Mouse (Mus musculus): ENCODE data around the gene Pnpla8.
A peak's percentile ranks its signal among the peaks of the same experiment; 100 is the strongest.
"Not testable (repeated sequence)": the region's sequence is repeated elsewhere in the genome, so short reads cannot be mapped to it uniquely, and the experiment has no call there.

Gene Pnpla8

GRCm38 (mm10) chr12:44221070-44221469 is at the start of gene Pnpla8:
TSS of gene Pnpla8 (plus strand) at chr12:44221370.
- DNase-seq (ENCODE audit: low spot score in 2 of 2) = not testable (repeated sequence)

GRCm38 (mm10) chr12:44176331-44177037 is 44.7 kb upstream of the Pnpla8 start:
- DNase-seq (ENCODE audit: low spot score in 2 of 2) = no peak

DNA sequence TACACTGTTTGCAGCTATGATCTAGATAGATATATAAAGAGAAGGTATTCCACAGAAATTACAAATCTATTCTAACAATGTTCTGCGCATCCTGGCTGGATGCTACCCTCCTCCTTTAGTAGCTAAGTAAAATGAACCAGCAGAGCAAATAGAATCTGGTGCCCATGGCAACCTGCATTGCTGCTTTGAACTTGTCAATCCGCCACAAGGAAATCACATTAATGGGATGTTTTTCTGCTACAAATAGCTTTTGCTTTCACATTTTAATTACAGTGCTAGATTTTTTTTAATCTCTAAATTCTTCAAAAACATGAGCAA is 44.2 kb upstream of the Pnpla8 start:
- no peak for DNase-seq (ENCODE audit: low spot score in 2 of 2)

DNA sequence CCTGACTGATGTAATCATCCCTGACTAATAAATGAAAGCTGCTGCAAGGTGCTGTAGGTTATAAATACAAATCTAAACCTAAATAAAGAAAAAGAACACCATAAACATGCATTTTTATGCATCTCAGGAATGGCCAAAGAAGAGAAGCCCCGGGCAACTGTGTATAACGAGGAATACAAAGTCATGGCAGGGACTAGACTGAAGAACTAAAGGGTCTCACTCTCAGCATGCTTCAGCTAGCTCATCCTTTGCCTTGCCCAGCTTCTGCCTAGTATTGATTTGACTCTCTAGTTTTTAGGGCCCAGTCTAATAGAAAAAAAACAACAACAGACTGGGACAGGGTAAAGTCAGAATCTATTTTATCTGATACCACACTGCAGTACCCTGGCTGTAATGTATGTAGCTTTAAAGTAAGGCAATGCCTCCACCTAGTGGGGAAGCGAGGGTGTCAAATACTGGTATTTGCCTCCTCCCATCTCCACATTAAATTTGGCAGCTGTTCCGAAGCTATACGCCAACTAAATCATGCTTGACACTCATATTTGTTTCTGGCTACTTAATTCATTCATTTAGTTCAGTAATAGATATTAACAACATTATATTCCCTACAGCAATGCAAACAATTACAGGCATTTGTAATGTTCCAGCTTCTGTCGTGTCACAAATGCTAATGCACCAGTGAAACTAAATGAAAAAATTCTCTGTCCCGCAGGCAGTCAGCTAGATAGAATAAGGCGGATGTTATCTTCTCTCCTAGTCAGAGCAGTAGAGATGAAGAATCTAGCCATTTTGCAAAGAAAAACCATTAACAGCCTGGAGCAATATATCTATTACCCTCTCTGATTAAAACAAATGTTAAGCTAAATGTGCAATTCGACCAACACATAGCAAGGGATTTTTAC is 39.8 kb upstream of the Pnpla8 start:
- peak in 1 of 2 experiments; percentile 3 for DNase-seq (ENCODE audit: low spot score in 2 of 2)

DNA sequence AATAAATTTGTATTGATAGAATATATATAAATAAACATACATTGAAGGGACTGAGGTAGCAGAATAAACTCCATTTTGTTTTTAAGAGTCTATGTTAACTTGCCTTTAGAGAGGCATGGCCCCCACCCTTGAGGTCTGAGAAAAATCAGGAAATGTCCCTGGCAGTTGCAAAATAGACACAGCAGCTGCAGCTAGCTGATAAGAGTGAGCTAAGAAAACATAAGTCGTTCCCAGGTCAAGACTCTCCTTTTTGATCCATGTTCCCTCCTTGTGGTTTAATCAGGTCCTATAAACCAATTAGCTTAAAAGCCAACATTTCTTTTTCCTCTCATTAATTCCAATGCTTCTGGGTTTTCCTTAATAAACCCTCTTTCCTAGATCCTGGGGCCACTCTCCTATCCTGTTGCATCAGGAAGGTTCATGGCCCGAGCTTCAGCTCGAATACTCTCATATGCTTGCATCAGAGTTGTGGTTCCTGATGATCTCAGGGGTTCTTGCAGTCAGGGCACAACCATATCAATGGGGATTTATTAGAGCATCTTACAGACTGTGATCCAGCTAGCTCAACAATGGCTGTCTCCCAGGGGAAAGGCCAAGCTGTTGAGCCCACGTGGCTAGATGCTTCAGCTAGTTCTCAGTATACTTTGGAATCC is 23.2 kb upstream of the Pnpla8 start:
- DNase-seq (ENCODE audit: low spot score in 2 of 2) = no peak

GRCm38 (mm10) chr12:44209141-44209823 is 11.9 kb upstream of the Pnpla8 start:
- no peak for DNase-seq (ENCODE audit: low spot score in 2 of 2)

DNA sequence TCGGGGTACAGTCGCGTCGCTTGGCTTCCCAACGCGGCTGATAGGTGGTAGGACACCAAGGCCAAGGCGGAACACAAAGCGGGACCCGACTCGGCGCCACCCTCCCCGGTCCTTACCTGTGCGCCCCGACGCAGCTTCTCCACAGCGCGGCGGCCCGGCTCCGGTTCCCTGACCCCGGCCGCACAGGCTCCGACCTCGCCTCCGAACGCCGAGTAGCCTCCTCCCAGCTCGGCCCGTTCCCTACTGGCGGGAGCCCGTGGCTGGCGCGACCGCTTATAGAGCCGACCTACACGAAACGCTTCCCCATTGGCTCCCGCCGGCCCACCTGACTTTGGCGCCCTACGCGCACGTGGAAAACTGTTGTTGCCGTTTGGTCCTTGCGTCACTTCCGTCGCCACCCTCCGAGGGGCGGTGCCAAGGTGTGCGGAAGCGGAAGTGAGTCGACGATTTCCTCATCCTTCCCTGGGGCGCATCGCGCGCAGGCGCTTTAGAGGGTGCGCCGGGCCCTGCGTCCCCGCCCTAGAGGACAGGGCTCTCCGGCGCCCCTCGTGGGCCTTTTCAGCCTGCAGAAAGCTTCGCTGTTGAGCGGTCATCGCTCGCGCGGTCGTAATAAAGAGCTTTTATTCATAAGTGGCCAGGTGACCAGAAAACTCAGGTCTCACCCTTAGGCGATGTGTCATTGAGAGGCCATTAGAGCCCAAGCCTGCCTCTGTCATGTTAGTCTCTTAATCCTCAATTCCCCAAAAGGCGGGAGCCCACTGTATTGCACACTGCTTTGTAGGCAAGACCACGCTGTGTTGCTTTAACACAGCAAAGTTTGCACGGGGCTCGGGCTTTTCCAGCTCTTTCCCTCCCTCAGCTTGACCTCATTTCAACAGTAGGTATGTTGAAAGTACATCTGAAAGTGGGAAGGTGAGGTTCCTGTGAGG is 11.1 kb upstream of the Pnpla8 start, which contains the start of gene Dnajb9:
TSS of gene Dnajb9 (minus strand) at position 503 of the 929 bp plus-strand sequence.
- peak; percentile 100 for DNase-seq (ENCODE audit: low spot score in 2 of 2)

- DNase-seq (ENCODE audit: low spot score in 2 of 2) = peak in 1 of 2 experiments; percentile 12
Observed at GRCm38 (mm10) chr12:44211555-44211954, 9.6 kb upstream of the Pnpla8 start.

- no peak for DNase-seq (ENCODE audit: low spot score in 2 of 2)
Observed at GRCm38 (mm10) chr12:44221651-44222356, 634 bp downstream of the Pnpla8 start.

DNA sequence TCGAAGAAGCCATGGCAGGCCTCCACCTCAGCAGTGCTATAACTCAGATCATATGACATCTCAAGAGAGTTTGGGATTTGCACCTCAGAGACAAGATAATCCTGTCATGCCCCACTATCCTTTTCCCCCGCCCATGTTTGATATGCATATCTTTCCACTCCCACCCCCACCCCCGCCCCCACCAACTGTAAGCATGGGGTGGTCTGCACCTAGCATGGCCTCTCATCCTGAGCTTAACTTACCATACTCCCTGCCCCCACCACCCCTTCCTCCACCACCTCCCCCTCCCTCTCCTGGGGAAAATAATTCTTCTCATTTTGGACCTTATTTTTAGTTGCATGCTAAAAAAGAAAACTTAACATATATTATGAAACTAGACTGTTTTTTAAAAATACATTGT is 1.9 kb downstream of the Pnpla8 start:
- DNase-seq (ENCODE audit: low spot score in 2 of 2) = no peak

- no peak for DNase-seq (ENCODE audit: low spot score in 2 of 2)
Observed at GRCm38 (mm10) chr12:44224650-44225049, 3.5 kb downstream of the Pnpla8 start.

- DNase-seq (ENCODE audit: low spot score in 2 of 2) = peak in 1 of 2 experiments; percentile 64
Observed at GRCm38 (mm10) chr12:44241090-44241489, 19.9 kb downstream of the Pnpla8 start.

DNA sequence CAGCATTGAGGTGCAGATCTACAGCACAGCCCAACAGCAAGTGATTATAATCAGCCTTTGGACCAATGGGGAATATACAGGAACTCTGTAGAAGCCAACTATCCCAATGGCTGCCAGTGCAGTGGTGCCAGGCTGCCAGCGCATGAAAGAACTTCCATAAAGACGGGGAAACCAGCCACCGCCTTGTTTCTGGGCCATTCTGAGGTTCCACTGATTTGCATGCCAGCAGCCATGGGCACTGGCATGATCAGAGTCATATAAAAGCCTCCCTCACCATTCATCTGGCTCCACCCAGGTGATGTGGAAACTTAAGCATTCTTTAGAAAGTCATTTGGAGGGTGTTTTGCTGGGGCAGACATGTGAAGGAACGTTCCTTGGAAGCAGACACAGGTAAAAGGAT is 21.2 kb downstream of the Pnpla8 start:
- peak in 1 of 2 experiments; percentile 22 for DNase-seq (ENCODE audit: low spot score in 2 of 2)

DNA sequence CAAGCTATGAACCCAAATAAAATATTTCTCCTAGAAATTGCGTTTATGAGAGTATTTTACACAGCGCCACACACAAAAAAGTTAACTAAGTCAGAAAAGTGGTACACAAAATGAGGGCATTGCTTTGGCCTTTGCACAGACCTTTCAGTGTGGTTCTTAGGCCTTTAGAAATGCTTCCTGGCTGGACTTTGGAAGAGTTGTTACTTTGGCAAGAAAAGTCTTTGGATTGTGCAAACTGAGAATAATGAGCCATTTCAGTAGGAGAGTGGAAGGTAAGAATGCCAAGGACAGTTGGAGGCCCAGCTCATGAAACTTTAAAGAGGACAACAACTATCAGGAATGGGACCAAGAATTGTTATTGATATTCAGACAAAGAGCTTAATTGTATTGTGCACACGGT is 24.6 kb downstream of the Pnpla8 start:
- no peak for DNase-seq (ENCODE audit: low spot score in 2 of 2)

DNA sequence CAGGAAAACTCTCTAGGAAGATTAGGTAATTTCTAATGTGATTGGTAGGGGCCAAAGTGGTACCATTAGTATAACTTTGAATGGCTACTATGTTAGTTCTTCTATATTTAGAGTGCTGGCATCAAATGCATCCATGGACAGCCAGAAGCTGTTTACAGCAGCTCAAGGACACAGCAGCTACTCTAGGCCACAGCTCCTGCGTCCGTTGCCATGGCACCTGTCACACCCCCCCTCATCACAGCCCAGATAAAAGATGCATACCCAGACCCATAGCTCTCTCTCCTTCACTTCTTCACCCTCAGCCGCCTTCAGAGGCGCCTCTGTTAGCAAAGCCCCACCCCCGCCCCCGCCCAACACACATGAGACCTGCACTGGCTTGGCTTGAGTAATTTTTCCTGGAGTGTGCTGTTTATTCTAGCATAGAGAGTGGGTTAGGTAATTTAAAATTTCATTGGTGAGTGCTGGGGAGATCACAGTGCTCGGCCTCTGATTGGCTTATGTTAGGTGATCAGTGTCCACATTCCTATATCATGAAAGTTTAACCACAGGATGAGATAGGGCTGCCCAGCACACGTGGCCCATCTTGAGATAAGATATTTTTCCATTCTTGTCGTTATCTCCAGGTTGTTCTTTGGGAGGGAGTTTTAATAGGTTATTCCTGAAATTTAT is 27.3 kb downstream of the Pnpla8 start:
- DNase-seq (ENCODE audit: low spot score in 2 of 2) = no peak

- DNase-seq (ENCODE audit: low spot score in 2 of 2) = no peak
Observed at GRCm38 (mm10) chr12:44262612-44263011, 41.4 kb downstream of the Pnpla8 start.

- DNase-seq (ENCODE audit: low spot score in 2 of 2) = no peak
Observed at GRCm38 (mm10) chr12:44265651-44266050, 44.5 kb downstream of the Pnpla8 start.

DNA sequence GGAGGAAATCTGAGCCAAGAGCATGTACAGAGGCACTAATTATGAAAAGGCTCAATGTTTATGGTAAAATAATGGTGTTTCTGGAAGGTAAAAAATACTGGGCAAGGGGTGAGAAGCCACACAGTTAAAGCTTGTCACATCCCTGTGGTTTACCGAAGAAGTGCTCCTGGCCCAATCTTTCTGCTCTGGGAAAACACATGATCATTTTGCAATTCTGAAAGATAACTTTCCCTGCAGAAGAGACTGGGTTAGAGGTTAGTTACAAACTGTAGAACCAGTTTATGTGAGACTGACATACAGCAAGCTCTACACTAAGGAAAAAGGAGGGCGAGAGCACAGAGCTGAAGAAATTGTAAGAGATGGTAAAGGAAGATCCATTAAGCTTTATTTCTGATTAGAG is 46.0 kb downstream of the Pnpla8 start:
- no peak for DNase-seq (ENCODE audit: low spot score in 2 of 2)

- peak; percentile 100 for DNase-seq (ENCODE audit: low spot score in 2 of 2)
Observed at GRCm38 (mm10) chr12:44268728-44269302, 47.6 kb downstream of the Pnpla8 start.

All from natural killer cell, adult 2 months (primary cell).